Mouse (Mus musculus): ENCODE measurements at regions not wholly inside any gene's neighbourhood (a gene's known extent, or its start where the extent isn't known, plus 50 kb on each side); places are given as distances from the start of the nearest gene placed in this dataset.

GRCm38 (mm10) chrX:17026161-17026829 lies 114.7 kb upstream of the Ndp start:
- DNase-seq (ENCODE audit: low spot score in 2 of 2), result no peak

DNA sequence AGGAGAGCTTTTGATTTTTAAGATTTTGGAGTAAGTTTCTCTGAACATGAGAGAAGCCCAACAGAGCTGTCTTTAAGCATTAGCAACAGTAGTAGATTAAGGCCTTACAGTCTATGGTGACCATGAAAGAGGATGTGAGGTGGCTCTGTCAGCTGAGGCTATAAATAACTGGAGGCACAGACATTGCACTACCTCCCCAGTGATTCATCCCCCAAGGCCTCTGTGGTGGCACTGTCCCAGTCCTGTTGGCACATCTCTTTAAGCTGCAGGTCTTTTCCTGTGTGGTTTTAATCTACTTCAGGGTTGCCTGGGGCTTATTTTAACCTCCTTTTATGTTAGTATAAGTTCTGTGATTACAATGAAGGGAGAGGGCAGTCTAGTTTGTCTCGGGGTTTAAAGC lies 106.2 kb upstream of the Ndp start:
- DNase-seq (ENCODE audit: low spot score in 2 of 2), result no peak

GRCm38 (mm10) chrX:17009188-17009587 lies 97.6 kb upstream of the Ndp start:
- DNase-seq (ENCODE audit: low spot score in 2 of 2), result no peak

DNA sequence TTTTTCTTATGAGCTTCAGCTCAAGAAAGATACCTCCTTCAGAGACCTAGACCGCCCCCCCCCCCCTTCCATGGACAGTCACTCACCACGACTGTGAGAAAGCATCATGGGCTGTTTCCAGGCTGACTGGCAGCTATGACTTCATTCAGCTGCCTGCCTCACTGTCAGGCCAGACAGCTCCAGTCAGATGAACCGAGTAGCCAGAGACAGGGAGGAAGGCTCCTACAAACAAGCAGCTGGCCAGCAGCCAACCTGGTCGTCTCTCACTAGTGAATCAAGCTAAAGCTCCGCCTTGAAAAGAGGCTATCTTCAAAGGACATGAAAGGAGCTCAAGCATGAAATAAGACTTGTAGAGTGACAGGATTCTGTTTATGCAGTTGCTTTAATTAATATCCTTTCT lies 87.0 kb upstream of the Ndp start:
- DNase-seq (ENCODE audit: low spot score in 2 of 2), result peak in 1 of 2 experiments; percentile 44

All from cerebellum, postnatal 4 days (tissue).